Mouse (Mus musculus) urinary bladder, adult 18-20 months (tissue): ENCODE measurements around the gene Mmp15.

Experiments
- DNase-seq, 2 experiments: peaks; one replicate each; pipeline ENCODE4 v3.0.0; 2022; ENCODE audit warnings: low spot score in 2 of 2, mixed read lengths in 2 of 2

Mmp15 gene

DNA sequence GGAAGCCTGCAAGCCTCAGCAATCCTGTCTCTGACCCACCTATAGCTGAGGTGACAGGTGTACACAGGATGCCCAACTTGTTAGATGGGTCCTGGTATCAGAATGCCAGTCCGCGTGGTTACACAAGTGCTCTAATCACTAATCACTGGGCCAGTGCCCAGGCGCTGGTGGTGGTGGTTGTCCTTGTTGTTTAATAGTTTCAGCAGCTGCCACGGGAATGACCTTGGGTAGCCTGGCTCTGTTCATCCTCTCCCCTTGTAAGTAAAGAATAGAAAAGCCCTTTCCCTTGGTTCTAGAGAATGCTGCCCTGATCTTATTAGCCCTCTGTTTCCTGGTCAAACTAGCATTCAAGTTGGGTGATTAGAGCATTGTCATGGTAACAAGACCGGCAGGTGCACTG is 10.3 kb upstream of the Mmp15 start:
- DNase-seq, result peak in 1 of 2 experiments; percentile 42

DNA sequence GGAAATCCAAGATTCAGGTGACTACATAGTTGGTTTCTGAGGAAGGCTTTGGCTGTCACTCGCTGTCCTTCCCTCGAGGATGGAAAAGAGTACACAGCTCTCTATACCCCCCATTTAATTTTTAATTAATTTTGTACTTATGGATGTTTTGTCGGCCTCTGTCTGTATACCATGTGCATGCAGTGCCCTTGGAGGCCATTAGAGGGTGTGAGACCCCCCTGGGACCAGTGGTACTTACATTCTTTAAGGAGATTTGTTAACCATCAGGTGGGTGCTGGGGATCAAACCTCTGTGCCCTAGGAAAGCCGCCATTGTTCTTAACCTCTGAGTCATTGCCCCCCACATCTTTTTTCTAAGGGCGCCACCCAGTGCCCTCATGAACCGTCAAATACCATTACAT is 7.4 kb upstream of the Mmp15 start:
- no peak for DNase-seq

- peak in 1 of 2 experiments; percentile 45 for DNase-seq
Measured at GRCm38 (mm10) chr8:95346643-95347545, 5.2 kb upstream of the Mmp15 start.

DNA sequence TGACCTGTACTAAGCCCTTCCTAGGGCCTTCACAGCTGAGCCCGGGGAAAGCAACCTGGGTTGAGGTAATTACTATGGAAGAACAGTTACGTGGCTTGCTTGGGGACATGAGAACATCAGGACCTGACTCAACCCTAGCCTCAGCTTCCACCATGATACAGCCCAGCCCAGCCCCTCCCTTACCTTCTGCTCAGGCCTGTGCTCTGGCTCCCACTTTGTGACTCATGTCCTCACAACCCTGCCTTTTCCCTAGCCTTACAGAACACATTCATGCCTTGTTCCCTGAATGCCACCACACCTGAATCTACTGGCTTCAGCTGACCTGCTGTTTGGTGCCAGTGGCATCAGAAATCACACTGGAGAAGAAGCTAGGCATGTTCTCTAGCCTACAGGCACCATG is 3.7 kb upstream of the Mmp15 start:
- no peak for DNase-seq

- no peak for DNase-seq
Measured at GRCm38 (mm10) chr8:95348811-95349630, 3.0 kb upstream of the Mmp15 start.

- no peak for DNase-seq
Measured at GRCm38 (mm10) chr8:95351461-95351860, 607 bp upstream of the Mmp15 start.

DNA sequence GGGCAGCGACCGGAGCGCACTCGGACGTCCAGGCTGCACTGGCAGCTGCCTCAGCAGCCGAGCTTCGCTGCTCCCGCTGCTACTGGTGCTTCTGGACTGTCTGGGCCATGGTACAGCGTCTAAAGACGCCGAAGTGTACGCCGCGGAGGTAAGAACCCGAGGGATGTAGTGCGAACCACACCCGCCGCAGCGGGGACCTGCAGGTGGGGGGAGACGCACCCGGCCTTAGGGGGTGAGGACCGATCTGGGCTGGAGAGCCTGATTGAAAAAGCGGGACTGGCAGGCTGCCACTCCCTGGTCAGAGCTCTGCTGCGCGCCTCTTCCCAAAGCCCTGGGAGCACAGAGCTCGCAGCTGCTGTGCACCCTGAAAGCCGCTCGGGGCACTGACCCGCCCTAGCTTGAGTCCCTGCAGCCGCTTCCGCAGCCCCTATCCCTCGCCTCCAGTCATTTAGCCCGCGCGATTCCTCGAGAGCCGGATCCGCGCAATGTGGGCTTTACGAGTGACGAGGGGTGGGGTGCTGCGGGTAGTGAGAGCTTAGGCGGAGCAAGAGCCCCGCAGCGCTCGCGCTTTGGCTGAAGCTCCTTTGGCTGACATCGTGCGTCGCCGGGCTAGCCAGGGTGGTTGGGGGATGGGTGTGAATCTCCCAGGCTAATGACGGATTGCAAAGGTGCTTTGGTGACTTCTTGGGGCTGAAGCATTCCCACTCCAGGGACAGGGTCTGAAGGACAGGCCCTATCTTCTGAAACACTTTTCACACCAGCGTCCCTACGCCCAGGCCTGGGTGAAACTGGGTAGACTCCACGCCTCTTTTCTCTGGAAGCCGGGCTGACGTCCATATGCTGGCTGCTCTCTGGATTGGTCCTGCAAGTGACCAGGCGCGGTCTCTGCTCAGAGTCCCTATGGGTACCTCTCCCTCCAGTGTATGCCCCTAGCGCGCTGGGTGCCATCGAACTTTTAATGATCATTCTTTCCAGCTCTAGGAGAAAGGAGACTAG is 1.1 kb downstream of the Mmp15 start:
- DNase-seq, result peak in 1 of 2 experiments; percentile 56

DNA sequence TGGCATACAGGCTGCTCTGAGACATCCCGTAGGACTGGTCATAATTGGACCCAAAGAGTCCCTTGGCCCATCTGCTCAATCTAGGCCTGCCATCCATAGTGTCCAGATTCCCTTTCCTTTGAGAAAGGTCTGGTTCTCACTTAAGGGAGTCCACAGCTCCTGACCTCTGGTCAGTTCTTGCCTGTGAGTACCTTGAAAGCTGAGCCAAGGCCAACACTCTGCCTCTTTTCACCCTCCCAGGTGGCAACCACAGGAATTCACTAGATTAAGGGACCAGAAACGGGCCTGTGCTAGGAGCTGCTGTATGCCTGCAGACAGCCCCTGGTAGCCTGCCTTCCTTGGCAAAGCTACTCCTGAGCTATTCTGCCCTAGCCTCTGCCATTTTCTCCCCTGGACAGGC is 2.5 kb downstream of the Mmp15 start:
- no peak for DNase-seq

DNA sequence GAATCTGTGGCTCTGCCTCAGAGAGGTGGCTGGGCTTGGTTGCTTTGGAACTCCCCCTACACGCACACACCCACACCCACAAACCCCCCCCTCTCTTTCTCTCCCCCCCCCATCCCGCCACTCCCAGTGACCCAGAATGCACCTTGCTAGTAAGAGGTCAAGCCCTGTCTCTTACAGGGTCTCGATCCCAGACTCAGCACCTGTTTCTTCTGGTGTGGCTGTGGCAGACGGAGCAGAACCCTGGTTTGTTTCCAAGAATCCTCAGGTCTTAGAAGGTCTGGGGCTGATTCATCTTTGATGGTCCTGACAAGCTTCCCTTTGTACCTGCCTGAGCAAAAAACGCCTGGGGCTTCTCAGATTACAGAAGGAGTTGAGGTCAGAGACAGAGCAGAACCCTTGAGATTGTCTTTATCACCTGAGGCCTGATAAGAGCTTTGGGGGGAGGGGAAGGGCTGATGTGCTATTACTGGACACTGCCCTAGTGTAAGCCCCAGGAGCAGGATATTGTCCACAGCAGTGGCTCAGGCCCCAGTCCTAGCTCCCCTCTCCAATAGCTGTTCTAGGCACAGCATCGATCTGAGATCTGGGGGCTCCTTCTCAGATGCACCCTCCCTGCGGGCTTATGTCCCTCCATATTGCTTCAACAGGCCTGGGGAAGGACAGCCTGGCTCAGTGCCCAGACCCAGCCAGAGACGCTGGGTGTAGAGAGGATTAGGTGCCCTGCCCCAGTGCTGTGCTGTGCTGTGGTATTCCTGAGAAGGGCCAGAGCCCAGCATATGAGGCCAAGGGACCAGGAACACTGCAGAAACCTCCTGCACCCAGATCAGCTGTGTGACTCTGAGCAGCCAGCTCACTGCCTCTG is 6.7 kb downstream of the Mmp15 start:
- peak in 1 of 2 experiments; percentile 41 for DNase-seq

GRCm38 (mm10) chr8:95360181-95361015 is 8.3 kb downstream of the Mmp15 start:
- no peak for DNase-seq

DNA sequence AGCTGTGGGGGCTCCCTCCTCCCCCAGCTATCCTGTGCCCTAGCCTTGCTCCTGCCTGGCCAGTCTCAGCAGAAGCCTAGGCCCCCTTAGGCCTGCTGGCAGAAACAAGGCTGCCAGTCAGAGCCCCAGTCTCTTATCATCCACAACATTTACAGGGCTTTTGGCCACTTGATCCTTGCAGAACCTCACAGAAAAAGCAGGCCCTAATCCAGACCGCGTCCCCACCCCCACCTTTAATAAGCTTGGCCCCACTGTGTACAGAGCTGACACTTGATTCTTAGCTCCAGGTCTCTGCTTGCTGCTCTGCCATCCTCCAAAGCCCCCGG is 8.9 kb downstream of the Mmp15 start:
- no peak for DNase-seq

GRCm38 (mm10) chr8:95362272-95362671 is 10.2 kb downstream of the Mmp15 start:
- DNase-seq, result no peak

GRCm38 (mm10) chr8:95363849-95364248 is 11.8 kb downstream of the Mmp15 start:
- no peak for DNase-seq

GRCm38 (mm10) chr8:95369581-95370326 is 17.7 kb downstream of the Mmp15 start:
- no peak for DNase-seq

GRCm38 (mm10) chr8:95373389-95374002 is 21.4 kb downstream of the Mmp15 start:
- DNase-seq, result peak in 1 of 2 experiments; percentile 45

- no peak for DNase-seq
Measured at GRCm38 (mm10) chr8:95374429-95374828, 22.4 kb downstream of the Mmp15 start.

DNA sequence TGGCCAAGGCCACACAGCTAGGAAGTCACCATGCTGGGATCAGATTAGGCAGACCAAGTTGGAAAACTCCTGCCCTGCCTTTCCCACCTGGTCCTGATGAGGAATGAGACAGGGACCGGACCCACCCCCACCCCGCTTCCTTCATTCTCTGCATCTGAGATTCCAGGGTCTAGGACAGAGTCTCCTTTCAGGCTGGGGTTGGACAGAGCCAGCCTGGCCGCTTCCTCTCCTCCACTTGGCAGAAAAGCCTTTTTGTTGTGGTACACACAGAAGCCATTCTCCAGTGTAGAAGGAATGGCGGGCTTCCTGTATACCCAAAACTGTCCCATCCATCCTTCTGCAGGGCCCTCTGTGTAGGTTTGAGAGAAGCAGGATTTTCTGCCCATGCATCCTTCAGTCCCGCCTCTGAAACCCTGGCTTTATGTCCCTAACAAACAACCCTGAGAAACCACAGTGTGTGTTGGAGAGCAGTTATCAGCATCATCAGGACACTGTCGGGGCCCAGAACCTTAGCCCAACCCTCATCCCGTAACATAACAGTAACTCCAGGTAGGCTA is 23.4 kb downstream of the Mmp15 start:
- DNase-seq, result no peak

GRCm38 (mm10) chr8:95376309-95376999 is 24.4 kb downstream of the Mmp15 start:
- DNase-seq, result no peak
